Comparison of ENCODE assay signal across 27 mouse cellular contexts in genomic region chr4:82715833-82716232, GRCm38 (mm10). TPM values are rescaled to one million over a fixed set of nuclear protein-coding genes. Genes with fewer than 3 reads are reported as not detected.
DNase-seq lines count a peak whose midpoint lies in the region; ATAC-seq and TF ChIP-seq lines count a peak whose summit lies in the region.
"Had no signal": no experiment of that assay in that cellular context is flagged by ENCODE, and none has a peak within 500 bp of the region (broad histone marks: within the 10 kb centered on the region; RNA-seq: fewer than 3 reads in every experiment).

No protein-coding gene starts in this region.

- no peak overlapping the region for H3K9ac ChIP-seq in heart, postnatal 0 days (replicated peaks; ENCODE audit: low read depth, low read length)
- H3K9ac ChIP-seq: embryonic facial prominence, embryonic 15.5 days; forebrain, embryonic 13.5 days; heart, embryonic 12.5 days; kidney, embryonic 15.5 days; limb, embryonic 15.5 days; liver, embryonic 13.5 days; midbrain, embryonic 13.5 days had no signal

- H3K4me2 ChIP-seq in heart, postnatal 0 days (ENCODE audit: low read depth, low read length): no peak overlapping the region
- H3K4me2 ChIP-seq: embryonic facial prominence, embryonic 15.5 days; forebrain, embryonic 13.5 days; heart, embryonic 12.5 days; kidney, embryonic 15.5 days; limb, embryonic 15.5 days; liver, embryonic 13.5 days; midbrain, embryonic 13.5 days had no signal

- H3K9me3 ChIP-seq in heart, postnatal 0 days (replicated peaks; ENCODE audit: control insufficient read depth, low read length): no peaks in the 10 kb centered on the region
- H3K9me3 ChIP-seq: embryonic facial prominence, embryonic 15.5 days; heart, embryonic 12.5 days; limb, embryonic 10.5 days; limb, embryonic 15.5 days; liver, embryonic 13.5 days had no signal

- no peak overlapping the region for H3K27ac ChIP-seq in heart, postnatal 0 days (ENCODE audit: low read depth)
- H3K27ac ChIP-seq: embryonic facial prominence, embryonic 15.5 days; forebrain, embryonic 13.5 days; kidney, embryonic 15.5 days; limb, embryonic 10.5 days; limb, embryonic 15.5 days; liver, embryonic 13.5 days; midbrain, embryonic 13.5 days had no signal

- TF ChIP-seq CTCF in heart, postnatal 0 days (IDR thresholded peaks at IDR 0.05; ENCODE audit: low read depth): peak; percentile 24

- no peaks in the 10 kb centered on the region for H3K27me3 ChIP-seq in heart, postnatal 0 days (ENCODE audit: control insufficient read depth, insufficient read depth, low read length)
- H3K27me3 ChIP-seq: embryonic facial prominence, embryonic 15.5 days; forebrain, embryonic 13.5 days; heart, embryonic 12.5 days; limb, embryonic 15.5 days; liver, embryonic 13.5 days; megakaryocyte, embryonic 14.5 days; midbrain, embryonic 13.5 days had no signal

- 0 out of 2 replicates have a peak, but pooled peaks have one; percentile 10 for ATAC-seq in cerebellum, adult (ENCODE audit: insufficient number of reproducible peaks, low FRiP score, low TSS enrichment)
- ATAC-seq in heart, postnatal 0 days (ENCODE audit: insufficient read depth, low read depth): no peak
- ATAC-seq in common myeloid progenitor, adult 5-6 weeks (replicated peaks; ENCODE audit: low read depth, poor library complexity, severe bottlenecking): peak; percentile 52; the same call in 1 of the 2 replicates
- ATAC-seq: forebrain, embryonic 13.5 days; hindbrain, embryonic 16.5 days; midbrain, embryonic 13.5 days had no signal

- TF ChIP-seq EP300 in heart, postnatal 0 days (IDR thresholded peaks at IDR 0.05; ENCODE audit: low read depth): no peak

- H3K4me1 ChIP-seq in heart, postnatal 0 days (ENCODE audit: control insufficient read depth, insufficient read depth): no peaks in the 10 kb centered on the region
- H3K4me1 ChIP-seq: embryonic facial prominence, embryonic 15.5 days; forebrain, embryonic 13.5 days; kidney, embryonic 15.5 days; limb, embryonic 10.5 days; limb, embryonic 15.5 days; liver, embryonic 13.5 days; megakaryocyte, embryonic 14.5 days; midbrain, embryonic 13.5 days had no signal

- no peaks in the 10 kb centered on the region for H3K36me3 ChIP-seq in heart, postnatal 0 days (replicated peaks; ENCODE audit: control insufficient read depth, insufficient read depth, low read length)
- H3K36me3 ChIP-seq: embryonic facial prominence, embryonic 15.5 days; heart, embryonic 12.5 days; kidney, embryonic 15.5 days; limb, embryonic 10.5 days; limb, embryonic 15.5 days; liver, embryonic 13.5 days; midbrain, embryonic 13.5 days had no signal

- WGBS in heart, postnatal 0 days: 82% methylated on average over 2 of the region's 2 CpGs

- H3K4me3 ChIP-seq in heart, postnatal 0 days (ENCODE audit: low read depth, low read length): no peak overlapping the region
- H3K4me3 ChIP-seq: embryonic facial prominence, embryonic 15.5 days; forebrain, embryonic 13.5 days; heart, embryonic 12.5 days; kidney, embryonic 15.5 days; limb, embryonic 10.5 days; limb, embryonic 15.5 days; liver, embryonic 13.5 days; megakaryocyte, embryonic 14.5 days; midbrain, embryonic 13.5 days had no signal

- no peak for DNase-seq in cerebellum, postnatal 14 days
- no peak for DNase-seq in heart, postnatal 0 days (ENCODE audit: low spot score)
- no peak for DNase-seq in heart, adult 9 months (ENCODE audit: low spot score in 2 of 2)
- DNase-seq in A20 (ENCODE audit: low read depth, low spot score): peak; percentile 36
- DNase-seq in layer of hippocampus, adult 11-12 months (ENCODE audit: low spot score): no peak
- DNase-seq in cerebellum, postnatal 36 days: no peak
- DNase-seq: adrenal gland, postnatal 10 days; cerebellum, adult 11 months; cerebellum, adult 9-10 months; gastrocnemius, postnatal 25 days; heart, postnatal 10 days; kidney, adult 18-20 months; kidney, postnatal 4 days; liver, embryonic 13.5 days; lung, adult 2 months; lung, postnatal 36 days had no signal

RNA-seq across cellular contexts. Expression of gene Nfib, which starts 10.3 kb away (rescaled TPM):
- 74.4 and 82.0 TPM in 2 replicates for total RNA-seq in heart, postnatal 0 days (2014; rRNA removed; ENCODE audit: low replicate concordance)
- 43.1 and 44.0 TPM in 2 replicates for polyA plus RNA-seq in heart, postnatal 0 days (2015; fragmentation: Nextera tagmentation; extraction: Ambion mirVana)
- total RNA-seq in common myeloid progenitor, adult 5-6 weeks (2017): 0.10 TPM in 1 of 2 replicates, not detected in the other

Comparison
In these comparisons a context has a peak if more than half of its experiments do, and no peak if none do; other contexts are left out.
1. RNA of gene Nfib, which starts 10.3 kb away (total RNA-seq): 74.4 to 82.0 TPM in heart, postnatal 0 days; 0.10 TPM in common myeloid progenitor, adult 5-6 weeks; every median in the first group is over 10 times any median in the second.